Mouse (Mus musculus) kidney, embryonic 15.5 days (tissue): ENCODE measurements around the gene Ramp1. TPM values are rescaled to one million over a fixed set of nuclear protein-coding genes. Genes with fewer than 3 reads are reported as not detected.

Experiments used
- ATAC-seq: fragments of 200-750 bp; cut with Nextera tagmentation; replicated peaks from 2 replicates; pipeline ENCODE4 v1.8.0; 2017; ENCODE audit warnings: moderate TSS enrichment; ENCODE audit not compliant: low FRiP score
- H3K27ac ChIP-seq: fragments of 300-500 bp; sonication (generic); 2 replicates; pipeline ENCODE4 v1.5.1; 2015; ENCODE audit warnings: mild to moderate bottlenecking, inconsistent platforms
- H3K27me3 ChIP-seq: fragments of 300-500 bp; sonication (generic); 2 replicates; pipeline ENCODE4 v1.6.1; 2015; ENCODE audit warnings: inconsistent platforms
- H3K36me3 ChIP-seq: fragments of 300-500 bp; sonication (generic); 2 replicates; pipeline ENCODE4 v1.6.1; 2015; ENCODE audit warnings: inconsistent platforms
- H3K4me1 ChIP-seq: fragments of 300-500 bp; sonication (generic); 2 replicates; pipeline ENCODE4 v1.6.1; 2015; ENCODE audit warnings: inconsistent platforms
- H3K4me2 ChIP-seq: fragments of 300-500 bp; sonication (generic); 2 replicates; pipeline ENCODE4 v1.6.1; 2015; ENCODE audit warnings: moderate library complexity, mild to moderate bottlenecking, inconsistent platforms
- H3K4me3 ChIP-seq: fragments of 300-500 bp; sonication (generic); replicated peaks from 2 replicates; pipeline ENCODE4 v1.5.1; 2015; ENCODE audit warnings: mild to moderate bottlenecking, inconsistent platforms
- H3K9ac ChIP-seq: fragments of 300-500 bp; sonication (generic); 2 replicates; pipeline ENCODE4 v1.6.1; 2015; ENCODE audit warnings: mild to moderate bottlenecking, inconsistent platforms
- H3K9me3 ChIP-seq: fragments of 300-500 bp; sonication (generic); replicated peaks from 2 replicates; pipeline ENCODE4 v1.6.1; 2016; ENCODE audit warnings: inconsistent platforms
- WGBS: fragments of 180-500 bp; shearing (Covaris S2); methylation state at CpG from one replicate; pipeline ENCODE4 v1.1.7; 2015; ENCODE audit warnings: mixed read lengths; 5-methylcytosine and 5-hydroxymethylcytosine counted together
- polyA plus RNA-seq: library from polyadenylated mRNA; unstranded; fragments of >200 nt; fragmentation: Nextera tagmentation; extraction: Ambion mirVana; gene quantifications from 2 replicates; pipeline ENCODE4 v1.2.1, GENCODE M21; 2015

The Ramp1 gene
- polyA plus RNA-seq, 1 experiment from 2014 or later, result 2.4 TPM

DNA sequence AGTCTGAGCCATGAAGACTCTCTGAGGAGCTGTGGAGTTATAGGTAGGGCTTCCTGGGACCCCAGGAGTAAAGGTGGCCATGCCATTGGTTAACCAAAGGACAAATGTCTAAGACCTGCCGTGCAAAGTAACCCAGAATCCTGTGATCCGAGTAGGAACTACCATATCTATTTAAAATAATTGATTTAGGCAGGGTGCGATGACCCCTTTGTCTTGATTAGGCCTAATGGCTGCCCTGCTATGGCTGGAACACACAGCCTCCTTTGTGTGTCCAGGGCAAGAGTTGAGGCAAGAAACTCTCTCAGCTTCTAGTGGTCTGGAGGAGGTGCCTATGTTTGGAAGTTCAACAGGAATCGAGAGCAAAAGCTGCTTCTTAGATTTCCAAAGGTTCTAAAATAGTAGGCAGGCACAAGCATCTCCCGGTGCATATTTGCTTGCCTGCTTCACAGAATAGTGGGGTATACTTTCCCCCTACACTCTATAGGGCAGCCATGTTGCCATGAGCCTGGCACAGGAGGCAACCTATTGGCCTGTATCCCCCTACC, 24.7 kb downstream of the Ramp1 start:
- H3K9ac ChIP-seq, result no peak overlapping the region
- H3K4me3 ChIP-seq, result no peak overlapping the region
- H3K9me3 ChIP-seq, result no peaks in the 10 kb centered on the region
- H3K36me3 ChIP-seq, result no peaks in the 10 kb centered on the region
- H3K4me1 ChIP-seq, result no peaks in the 10 kb centered on the region
- no peak overlapping the region for H3K27ac ChIP-seq
- H3K4me2 ChIP-seq, result no peak overlapping the region
- no peak for ATAC-seq
- no peaks in the 10 kb centered on the region for H3K27me3 ChIP-seq
- WGBS, result 84% methylated on average over 5 of the region's 5 CpGs

DNA sequence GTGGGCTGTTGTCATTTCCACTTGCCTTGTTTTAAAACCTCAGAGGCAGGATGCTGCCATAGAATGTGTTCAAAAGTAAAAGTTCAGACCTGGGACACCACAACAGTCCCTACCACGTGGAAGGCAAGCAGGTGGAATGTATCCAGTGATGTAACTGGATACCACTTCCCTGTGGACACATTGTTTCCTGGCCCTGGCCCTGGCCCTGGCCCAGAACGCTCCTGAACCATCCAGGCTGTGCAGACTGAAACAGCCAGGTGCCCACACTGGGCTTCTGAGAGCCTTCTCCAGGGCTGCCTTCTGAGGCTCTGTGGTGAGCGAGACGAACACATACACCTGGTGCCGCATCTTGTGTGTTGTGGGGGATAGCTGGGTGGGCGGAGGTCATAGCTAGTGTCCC, 26.0 kb downstream of the Ramp1 start:
- Histone ChIP-seq H3K9ac (no peak overlapping the region), H3K27ac (no peak overlapping the region), H3K27me3 (no peaks in the 10 kb centered on the region), H3K36me3 (no peaks in the 10 kb centered on the region), H3K4me1 (0 out of 2 replicates have a peak, but pooled peaks cover 2% of the 10 kb centered on the region), H3K4me2 (no peak overlapping the region), H3K4me3 (no peak overlapping the region), H3K9me3 (no peaks in the 10 kb centered on the region)
- WGBS, result 74% methylated on average over 6 of the region's 6 CpGs
- no peak for ATAC-seq

DNA sequence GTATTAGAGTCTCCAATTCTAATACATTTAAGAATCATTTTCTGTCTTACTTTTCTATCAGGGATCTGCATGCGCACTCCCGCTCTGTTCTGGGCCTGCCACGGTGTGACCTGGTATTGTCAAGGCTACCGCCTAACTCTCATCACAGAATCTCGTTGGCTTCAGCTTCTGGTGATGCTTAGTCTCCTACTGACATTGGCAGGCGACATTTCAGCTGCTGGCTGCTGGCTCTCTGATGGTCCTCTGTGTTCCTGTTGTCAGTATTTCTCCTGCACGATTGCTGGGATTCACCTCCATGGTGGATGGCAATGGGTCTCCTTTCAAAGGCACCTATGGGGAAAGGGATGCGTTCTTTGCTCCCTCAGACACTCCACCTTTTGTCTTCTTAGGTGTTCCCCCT, 26.7 kb downstream of the Ramp1 start:
- H3K4me2 ChIP-seq, result no peak overlapping the region
- H3K9ac ChIP-seq, result no peak overlapping the region
- ATAC-seq, result no peak
- H3K9me3 ChIP-seq, result no peaks in the 10 kb centered on the region
- no peak overlapping the region for H3K4me3 ChIP-seq
- no peaks in the 10 kb centered on the region for H3K36me3 ChIP-seq
- H3K4me1 ChIP-seq, result 0 out of 2 replicates have a peak, but pooled peaks cover 9% of the 10 kb centered on the region
- H3K27ac ChIP-seq, result no peak overlapping the region
- no peaks in the 10 kb centered on the region for H3K27me3 ChIP-seq
- WGBS, result 85% methylated on average over 8 of the region's 8 CpGs

DNA sequence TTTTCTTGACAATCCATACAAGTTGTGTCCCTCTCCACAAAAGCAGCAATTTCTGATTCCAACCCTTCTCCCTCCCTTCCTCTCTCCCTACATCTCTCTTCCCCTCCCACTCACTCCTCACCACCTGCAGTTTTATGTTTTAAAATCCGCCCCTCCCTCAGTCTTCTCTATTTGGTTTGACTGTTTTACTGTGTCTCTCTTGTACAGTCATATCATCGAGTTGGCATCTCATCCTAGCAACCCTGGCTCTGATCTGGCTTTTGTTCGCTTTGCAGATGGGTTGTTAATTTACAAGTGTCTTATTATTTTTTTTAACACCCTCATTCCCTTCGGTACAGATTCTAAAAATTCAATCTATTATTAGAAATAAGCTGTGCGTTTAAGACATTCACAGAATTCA, 27.3 kb downstream of the Ramp1 start:
- no peak for ATAC-seq
- H3K9me3 ChIP-seq, result no peaks in the 10 kb centered on the region

DNA sequence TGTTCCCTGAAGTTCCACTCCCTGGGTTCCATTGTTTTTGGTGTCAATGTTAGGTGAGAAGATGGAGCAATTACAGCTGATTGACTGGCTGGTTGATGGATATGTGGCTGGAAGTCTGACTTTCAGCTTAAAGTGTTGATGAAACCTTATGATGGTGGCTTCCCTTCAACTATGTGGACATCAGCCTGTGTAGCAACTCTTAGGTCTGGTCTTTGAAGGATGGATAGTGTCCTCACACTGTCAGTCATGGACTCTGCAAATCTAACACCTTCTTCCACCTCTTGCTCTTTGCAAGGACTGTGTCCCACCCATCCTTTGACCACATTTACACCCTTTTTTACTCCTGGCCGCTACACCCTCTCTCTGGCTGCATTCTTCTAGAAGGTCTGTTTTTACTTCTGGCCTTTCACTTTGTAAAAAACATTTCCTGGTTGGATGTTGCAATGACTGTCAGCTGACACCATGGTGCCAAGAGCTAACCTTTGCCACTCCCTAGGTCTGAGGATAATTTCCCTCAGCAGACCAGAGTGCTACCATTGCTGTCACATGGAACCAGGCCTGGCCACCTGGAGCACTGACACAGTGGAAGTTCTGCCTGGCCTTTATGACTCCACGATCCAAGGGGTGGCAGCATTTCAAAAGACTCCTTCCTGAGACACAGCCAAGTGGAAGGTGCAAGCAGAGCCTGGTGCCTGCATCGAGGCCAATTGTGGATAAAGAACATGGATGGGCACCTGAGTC, 27.9 kb downstream of the Ramp1 start:
- Histone ChIP-seq H3K4me1 (0 out of 2 replicates have a peak, but pooled peaks cover 14% of the 10 kb centered on the region), H3K36me3 (no peaks in the 10 kb centered on the region), H3K27me3 (no peaks in the 10 kb centered on the region), H3K27ac (no peak overlapping the region), H3K9me3 (no peaks in the 10 kb centered on the region), H3K4me3 (no peak overlapping the region), H3K4me2 (no peak overlapping the region), H3K9ac (no peak overlapping the region)
- ATAC-seq, result no peak
- 71% methylated on average over 3 of the region's 3 CpGs for WGBS

More for the DNA sequence above, 27.3 kb downstream of the Ramp1 start:
- H3K36me3 ChIP-seq, result no peaks in the 10 kb centered on the region
- 57% methylated on average over 5 of the region's 5 CpGs for whole genome bisulfite sequencing
- 0 out of 2 replicates have a peak, but pooled peaks cover 14% of the 10 kb centered on the region for H3K4me1 ChIP-seq
- no peaks in the 10 kb centered on the region for H3K27me3 ChIP-seq
- no peak overlapping the region for H3K9ac ChIP-seq
- no peak overlapping the region for H3K4me2 ChIP-seq
- no peak overlapping the region for H3K4me3 ChIP-seq
- no peak overlapping the region for H3K27ac ChIP-seq

DNA sequence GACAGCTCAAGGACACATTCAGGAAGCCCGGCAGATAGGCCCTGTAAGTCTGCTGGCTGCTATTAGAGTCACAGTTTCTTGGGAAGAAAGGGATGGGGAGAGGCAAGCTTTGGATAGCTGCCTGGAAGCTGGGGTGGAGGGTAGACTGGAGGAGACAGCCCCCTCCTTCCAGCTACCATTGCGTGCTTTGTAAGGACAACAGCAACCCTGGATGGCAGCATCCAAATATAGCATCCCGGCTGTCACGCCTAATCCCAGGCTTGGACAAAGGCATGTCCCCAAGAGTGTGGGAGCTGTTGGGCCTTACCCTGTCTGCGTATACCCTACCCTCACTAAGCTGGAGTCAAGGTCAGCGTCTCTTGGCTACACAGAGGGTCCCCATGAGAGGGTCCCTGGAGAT, 29.7 kb downstream of the Ramp1 start:
- Histone ChIP-seq H3K36me3 (no peaks in the 10 kb centered on the region), H3K27ac (no peak overlapping the region), H3K4me3 (no peak overlapping the region), H3K9ac (no peak overlapping the region), H3K27me3 (no peaks in the 10 kb centered on the region), H3K4me1 (0 out of 2 replicates have a peak, but pooled peaks cover 14% of the 10 kb centered on the region), H3K4me2 (no peak overlapping the region), H3K9me3 (no peaks in the 10 kb centered on the region)
- WGBS, result 88% methylated on average over 6 of the region's 6 CpGs
- ATAC-seq, result no peak

DNA sequence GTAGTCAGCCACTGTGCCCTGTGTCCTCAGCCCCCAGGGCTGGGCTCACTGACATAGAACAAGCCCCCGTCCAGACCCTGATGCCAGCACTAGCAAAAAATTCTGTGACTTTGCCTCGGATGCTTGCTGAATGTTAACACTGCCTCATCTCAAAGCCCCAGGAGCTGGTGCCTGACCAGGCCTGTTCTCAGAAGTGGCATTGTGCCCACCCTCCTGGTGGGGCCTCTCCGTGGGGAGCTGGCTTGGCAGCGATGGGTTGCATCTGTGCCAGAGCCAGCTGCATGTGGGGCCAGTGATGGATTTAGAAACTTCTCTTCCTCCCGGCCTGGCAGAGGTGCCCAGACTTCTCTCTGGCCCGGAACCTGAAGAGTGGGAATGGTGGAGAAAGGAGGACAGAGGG, 30.2 kb downstream of the Ramp1 start:
- 81% methylated on average over 6 of the region's 6 CpGs for WGBS
- Histone ChIP-seq H3K4me2 (no peak overlapping the region), H3K4me3 (no peak overlapping the region), H3K9ac (no peak overlapping the region), H3K4me1 (0 out of 2 replicates have a peak, but pooled peaks cover 14% of the 10 kb centered on the region), H3K27me3 (no peaks in the 10 kb centered on the region), H3K27ac (no peak overlapping the region), H3K36me3 (no peaks in the 10 kb centered on the region), H3K9me3 (no peaks in the 10 kb centered on the region)
- ATAC-seq, result no peak

DNA sequence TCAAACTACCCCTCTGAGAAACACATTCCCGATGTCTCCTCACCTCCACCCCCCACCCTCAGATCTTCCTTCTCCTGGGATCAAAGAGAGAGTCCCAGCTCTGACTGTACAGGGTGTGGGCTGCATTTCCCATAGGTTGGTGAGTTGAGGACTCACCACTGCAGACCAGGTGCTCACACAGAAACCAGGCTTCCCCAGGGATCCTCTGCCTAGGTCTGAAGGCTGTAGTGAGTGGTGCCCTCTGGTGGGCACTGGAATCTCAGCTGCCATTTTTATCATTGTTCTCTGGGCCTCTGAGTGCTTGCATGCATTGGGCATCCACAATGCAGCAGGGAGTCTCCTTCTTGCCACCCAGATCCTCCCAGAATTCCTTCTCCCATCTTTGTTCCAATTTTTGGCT, 31.5 kb downstream of the Ramp1 start:
- peak; percentile 40; the same call in 1 of the 2 replicates for ATAC-seq

DNA sequence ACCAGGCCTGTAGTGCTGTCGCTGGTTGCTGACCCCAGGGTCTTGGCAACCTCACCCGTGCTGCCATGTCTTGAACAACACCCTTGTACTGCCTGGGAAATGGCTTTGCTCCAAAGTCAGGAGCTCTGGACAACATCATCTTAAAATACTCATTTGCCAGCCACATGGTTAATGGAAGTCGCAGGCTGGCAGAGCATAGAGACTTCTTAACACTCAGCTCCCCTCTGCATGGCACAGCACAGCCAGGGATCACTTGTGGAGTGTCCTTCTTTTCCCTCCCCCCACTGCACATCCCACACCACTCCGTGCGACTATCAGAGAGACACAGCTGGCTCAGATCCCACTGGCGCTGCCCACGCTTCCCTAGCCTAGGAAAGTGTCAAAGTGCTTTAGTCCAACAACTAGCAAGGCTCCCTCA, 32.0 kb downstream of the Ramp1 start:
- no peaks in the 10 kb centered on the region for H3K9me3 ChIP-seq
- no peak overlapping the region for H3K27ac ChIP-seq
- no peaks in the 10 kb centered on the region for H3K36me3 ChIP-seq
- no peak overlapping the region for H3K4me2 ChIP-seq
- no peak overlapping the region for H3K9ac ChIP-seq
- peak; percentile 46; the same call in 1 of the 2 replicates for ATAC-seq
- no peaks in the 10 kb centered on the region for H3K27me3 ChIP-seq
- no peak overlapping the region for H3K4me3 ChIP-seq
- H3K4me1 ChIP-seq, result 0 out of 2 replicates have a peak, but pooled peaks cover 18% of the 10 kb centered on the region
- WGBS, result 58% methylated on average over 7 of the region's 7 CpGs

More for the DNA sequence above, 31.5 kb downstream of the Ramp1 start:
- H3K9me3 ChIP-seq, result no peaks in the 10 kb centered on the region
- 0 out of 2 replicates have a peak, but pooled peaks cover 14% of the 10 kb centered on the region for H3K4me1 ChIP-seq
- no peak overlapping the region for H3K27ac ChIP-seq
- no peaks in the 10 kb centered on the region for H3K27me3 ChIP-seq
- H3K36me3 ChIP-seq, result no peaks in the 10 kb centered on the region
- H3K4me2 ChIP-seq, result no peak overlapping the region
- H3K9ac ChIP-seq, result no peak overlapping the region
- 79% methylated on average over 1 of the region's 1 CpGs for WGBS
- H3K4me3 ChIP-seq, result no peak overlapping the region

DNA sequence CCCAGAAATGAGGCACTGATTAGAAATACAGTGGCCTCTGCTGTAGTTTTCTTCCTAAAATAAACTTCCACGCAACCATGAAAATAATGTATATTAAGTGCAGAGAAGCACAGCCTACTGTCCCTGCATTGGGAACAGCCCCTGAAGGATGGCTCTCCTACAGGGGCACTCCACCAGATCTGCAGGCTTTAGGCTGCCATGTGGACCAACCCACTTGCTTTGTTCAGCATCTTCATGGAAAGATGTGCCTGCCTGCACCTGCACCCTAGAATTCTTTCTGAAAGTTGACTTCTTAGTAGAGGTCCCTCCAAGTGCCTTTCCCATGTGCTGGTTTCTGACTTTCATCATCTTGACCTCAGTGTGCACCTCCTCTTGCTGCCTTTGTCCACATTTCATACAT, 35.6 kb downstream of the Ramp1 start:
- no peaks in the 10 kb centered on the region for H3K9me3 ChIP-seq
- H3K4me3 ChIP-seq, result no peak overlapping the region
- WGBS, result 86% methylated on average over 1 of the region's 1 CpGs
- H3K4me1 ChIP-seq, result 0 out of 2 replicates have a peak, but pooled peaks cover 19% of the 10 kb centered on the region
- no peak overlapping the region for H3K27ac ChIP-seq
- H3K4me2 ChIP-seq, result no peak overlapping the region
- no peak for ATAC-seq
- no peaks in the 10 kb centered on the region for H3K36me3 ChIP-seq
- H3K27me3 ChIP-seq, result no peaks in the 10 kb centered on the region
- H3K9ac ChIP-seq, result no peak overlapping the region

DNA sequence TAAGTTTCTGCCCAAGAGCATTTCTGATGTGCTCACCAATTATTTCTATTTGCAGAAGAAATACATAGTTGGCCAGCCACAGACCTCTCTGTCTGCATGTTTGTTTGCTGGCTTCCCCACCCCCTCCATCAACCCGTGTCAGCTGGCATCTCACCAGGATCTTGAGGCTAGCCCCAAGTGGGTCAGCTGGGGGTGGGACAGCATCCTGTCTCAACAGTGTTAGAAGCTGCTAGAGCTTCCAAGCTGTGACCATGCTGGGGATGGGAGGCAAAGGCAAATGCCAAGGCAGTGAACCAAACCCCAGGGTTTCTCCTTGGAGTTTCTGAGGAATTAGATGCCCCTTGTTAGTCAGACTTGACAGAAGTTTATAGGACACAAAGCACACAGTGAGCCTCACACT, 36.4 kb downstream of the Ramp1 start:
- Histone ChIP-seq H3K27me3 (no peaks in the 10 kb centered on the region), H3K9me3 (no peaks in the 10 kb centered on the region), H3K9ac (no peak overlapping the region), H3K27ac (no peak overlapping the region), H3K4me2 (no peak overlapping the region), H3K4me1 (0 out of 2 replicates have a peak, but pooled peaks cover 13% of the 10 kb centered on the region), H3K36me3 (no peaks in the 10 kb centered on the region), H3K4me3 (no peak overlapping the region)
- no peak for ATAC-seq
- whole genome bisulfite sequencing, result 50% methylated on average over 1 of the region's 1 CpGs

DNA sequence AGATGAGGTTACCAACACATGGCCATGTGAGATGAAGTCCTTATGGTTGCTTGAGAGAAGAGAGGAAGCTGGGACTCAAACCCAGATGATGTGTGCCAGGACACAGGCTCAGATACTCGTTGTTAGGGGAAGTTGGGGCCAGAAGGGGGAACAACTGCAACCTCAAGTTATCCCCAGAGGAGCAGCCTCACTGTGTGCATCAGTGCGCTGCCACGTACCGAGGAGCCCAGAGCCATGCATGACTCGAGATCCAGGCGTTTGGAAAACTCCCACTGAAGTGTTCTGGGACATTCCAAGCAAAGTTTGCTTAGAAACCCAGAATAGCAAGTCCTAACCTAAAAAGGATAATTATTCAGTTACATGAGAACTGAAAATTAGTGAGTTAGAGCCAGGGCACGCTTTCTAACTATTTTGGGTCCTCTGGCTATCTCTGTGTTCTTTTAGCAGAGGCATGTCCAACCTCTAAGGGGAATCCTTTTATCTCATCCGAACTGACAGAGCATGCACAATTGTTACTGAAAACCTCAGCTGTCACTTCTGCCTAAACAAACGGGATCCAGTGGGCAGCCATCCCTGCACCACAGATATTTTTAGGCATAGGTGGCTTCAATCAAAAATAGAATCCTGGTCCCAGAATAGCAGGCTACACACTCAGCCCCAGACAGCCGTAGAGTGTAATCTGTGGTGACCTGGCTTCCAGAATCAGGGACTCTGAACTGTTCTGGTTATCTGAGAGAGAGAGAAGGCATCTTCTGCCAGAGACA, 37.1 kb downstream of the Ramp1 start:
- Histone ChIP-seq H3K4me1 (0 out of 2 replicates have a peak, but pooled peaks cover 6% of the 10 kb centered on the region), H3K9me3 (no peaks in the 10 kb centered on the region), H3K36me3 (no peaks in the 10 kb centered on the region), H3K4me3 (no peak overlapping the region), H3K4me2 (no peak overlapping the region), H3K27me3 (no peaks in the 10 kb centered on the region), H3K27ac (no peak overlapping the region), H3K9ac (no peak overlapping the region)
- no peak for ATAC-seq
- 52% methylated on average over 10 of the region's 10 CpGs for WGBS
